Mouse (Mus musculus) frontal cortex, postnatal 14 days (tissue): ENCODE measurements around the gene Pin1.
"Not testable (repeated sequence)": the region's sequence is repeated elsewhere in the genome, so short reads cannot be mapped to it uniquely, and the experiment has no call there.

Experiments used
- DNase-seq, 2 experiments: peaks; one replicate each; pipeline ENCODE4 v3.0.0; 2022; ENCODE audit warnings: low spot score in 2 of 2

Pin1 gene

DNA sequence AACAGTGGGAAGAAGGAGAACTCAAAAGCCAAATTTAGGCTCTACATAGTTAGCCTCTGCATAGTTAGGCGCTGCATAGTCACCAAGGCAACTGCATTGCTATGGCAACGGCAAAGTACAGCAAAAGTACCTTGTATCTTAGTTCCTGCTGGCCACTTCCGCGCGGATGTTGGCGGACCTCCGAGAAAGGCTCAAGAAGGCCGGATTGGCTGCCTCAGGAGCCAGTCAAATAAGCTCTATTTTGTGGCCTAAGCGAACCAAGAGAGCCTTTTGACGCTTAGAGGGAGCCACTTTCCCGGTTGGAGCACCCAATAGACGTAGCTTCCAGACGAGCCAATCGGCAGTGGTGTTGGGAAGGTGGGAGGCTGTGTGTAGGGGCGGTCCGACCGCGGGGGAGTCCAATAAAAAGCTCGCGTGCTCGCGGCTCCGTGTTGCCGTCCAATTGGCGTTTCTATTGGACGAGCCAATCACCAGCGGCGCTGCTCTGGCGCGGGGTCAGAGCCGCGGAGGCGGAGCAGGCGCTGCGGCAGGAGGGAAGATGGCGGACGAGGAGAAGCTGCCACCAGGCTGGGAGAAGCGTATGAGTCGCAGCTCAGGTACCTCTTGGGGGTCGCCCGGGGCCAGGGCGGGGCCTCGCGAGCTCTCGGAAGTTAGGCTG, at the start of gene Pin1:
Gene Pin1 (plus strand): TSS at position 494 of the 658 bp plus-strand sequence.
- peak; percentile 98 to 99 for DNase-seq

DNA sequence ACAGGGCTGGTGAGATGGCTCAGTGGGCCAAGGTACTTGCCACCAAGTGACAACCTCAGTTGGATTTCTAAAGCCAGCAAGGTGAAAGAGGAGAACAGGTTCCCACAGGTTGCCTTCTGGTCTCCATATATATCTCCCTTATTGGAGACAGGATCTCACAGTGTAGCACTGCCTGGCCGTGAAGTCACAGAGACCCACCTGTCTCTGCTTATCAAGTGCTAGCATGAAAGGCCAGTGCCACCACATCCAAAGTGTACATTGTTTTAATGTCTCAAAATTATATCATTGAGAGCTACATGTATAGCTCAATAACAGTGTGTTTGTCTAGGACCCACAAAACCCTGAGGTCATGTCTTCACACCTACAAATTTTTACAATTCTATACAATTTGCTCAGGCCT, 45.6 kb upstream of the Pin1 start:
- no peak for DNase-seq

DNA sequence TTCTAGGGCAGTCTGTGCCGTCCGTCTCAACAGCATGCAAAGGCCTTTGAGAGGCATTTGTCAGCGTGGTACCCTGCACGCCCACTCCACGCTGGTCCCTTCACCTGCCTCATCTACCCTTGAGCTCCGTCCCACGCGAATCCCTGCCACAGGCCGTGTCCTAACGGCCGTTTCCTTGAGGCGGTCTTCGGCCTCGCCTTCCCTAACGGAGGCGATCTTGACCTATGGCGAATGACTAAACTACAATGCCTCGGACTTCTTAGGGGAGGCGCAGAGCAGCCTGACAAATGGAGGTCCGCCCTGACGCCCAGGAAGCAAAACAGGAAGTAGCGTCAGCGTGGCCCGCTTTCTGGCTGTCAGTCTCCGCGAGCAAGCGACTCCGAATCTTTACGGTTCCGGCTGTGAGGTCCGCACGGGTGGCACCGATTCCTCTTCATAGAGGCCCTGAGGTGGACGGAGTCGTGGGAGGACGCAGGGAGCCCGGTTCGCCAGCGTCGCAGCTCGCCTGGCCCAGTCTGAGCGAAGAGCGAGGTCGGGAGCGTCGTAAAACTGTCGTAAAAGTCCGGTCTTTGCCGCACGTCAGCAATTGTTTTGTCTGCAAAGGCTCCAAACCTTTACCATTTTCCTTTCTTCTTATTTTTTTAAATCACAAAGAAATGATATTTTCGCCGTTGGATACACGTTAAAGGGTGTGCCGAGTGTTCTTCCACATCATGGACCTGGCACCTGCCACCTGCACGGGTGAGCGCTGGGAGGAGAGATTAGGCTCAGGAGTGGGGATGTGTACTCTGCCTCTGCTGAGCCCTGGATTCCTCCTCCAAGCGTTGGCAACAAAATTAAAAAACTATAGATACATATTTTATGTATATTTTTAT, 44.6 kb upstream of the Pin1 start:
- peak; percentile 77 to 81 for DNase-seq

DNA sequence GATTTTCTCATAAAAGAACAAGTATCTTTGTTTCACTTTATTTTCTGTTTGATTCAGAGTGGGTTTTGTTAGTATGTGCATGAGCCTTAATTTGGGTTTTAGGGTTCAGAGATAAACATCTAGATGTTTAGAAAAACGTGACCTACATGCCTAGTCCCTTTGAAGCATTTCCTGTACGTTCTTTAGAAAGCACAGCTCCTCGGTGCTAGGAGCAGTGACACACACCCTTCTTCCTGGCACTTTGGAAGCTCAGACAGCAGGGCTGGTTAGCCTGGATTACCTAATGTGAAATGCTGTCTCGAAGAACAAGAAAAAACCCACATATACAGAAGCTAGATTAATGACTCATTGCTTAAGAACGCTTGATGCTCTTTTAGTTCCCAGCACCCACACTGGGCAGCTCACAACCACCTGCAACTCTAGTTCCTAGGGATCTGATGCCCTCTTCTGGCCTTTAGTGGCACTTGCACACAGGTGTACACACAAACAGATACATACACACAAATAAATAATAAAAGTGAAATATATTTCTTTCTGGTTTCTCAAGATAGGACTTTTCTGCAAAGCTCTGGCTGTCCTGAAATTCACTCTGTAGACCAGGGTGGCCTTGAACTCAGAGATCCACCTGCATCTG, 41.9 kb upstream of the Pin1 start:
- no peak for DNase-seq

DNA sequence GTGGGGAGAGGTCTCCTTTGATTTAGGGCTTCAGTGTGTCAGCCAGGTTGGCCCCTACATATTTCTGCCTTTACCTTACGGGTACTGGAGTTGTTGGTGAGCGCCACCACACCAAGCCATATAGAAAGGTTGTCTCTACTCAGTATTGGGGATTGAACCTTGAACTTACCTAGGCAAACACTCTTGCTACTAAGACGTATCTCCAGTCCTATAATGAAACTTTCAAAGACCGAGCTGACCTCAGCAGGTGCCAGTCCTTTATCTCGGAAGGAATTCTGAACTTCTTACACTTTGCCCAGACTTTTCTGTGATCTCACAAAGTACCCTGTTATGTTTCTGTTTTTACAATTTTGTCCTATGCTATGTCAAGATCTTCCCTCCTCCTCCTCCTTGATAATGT, 39.9 kb upstream of the Pin1 start:
- no peak for DNase-seq

DNA sequence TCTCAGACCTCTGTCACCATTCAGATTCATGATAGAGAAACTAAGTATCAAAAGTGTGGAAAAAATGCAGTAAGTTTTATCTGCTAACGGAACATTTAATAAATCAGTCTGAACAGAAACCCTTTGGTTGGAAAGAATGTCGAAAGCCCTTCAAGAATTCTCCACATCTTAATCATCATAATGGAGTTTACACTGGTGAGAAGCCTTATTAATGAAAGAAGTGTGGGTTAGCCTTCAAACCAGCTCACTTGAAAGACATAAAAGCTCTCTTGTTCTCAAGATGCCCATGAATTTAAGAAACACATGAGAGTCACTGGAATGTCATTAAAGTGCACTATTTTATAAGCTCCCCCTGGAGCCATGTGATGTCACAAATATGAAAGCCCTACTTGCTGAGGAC, 35.2 kb upstream of the Pin1 start:
- no peak for DNase-seq

DNA sequence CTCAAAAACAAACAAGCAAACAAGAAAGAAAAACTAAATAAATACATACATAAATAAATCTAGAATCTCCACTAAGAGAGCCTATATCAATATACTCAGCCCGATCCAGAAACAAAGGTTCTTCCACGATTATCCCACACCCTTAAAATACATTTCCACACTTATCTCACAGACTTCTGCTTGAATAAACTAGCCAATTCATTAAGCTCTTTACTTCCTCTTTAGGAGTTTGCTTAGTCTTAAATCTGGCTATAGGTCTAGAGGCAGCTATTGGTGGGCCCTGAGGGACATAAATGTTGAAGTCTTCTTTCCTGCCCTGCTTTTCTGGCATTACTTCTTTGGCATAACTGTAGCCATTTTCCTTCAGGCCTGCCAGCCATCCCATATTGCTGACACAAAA, 20.6 kb upstream of the Pin1 start:
- no peak for DNase-seq

DNA sequence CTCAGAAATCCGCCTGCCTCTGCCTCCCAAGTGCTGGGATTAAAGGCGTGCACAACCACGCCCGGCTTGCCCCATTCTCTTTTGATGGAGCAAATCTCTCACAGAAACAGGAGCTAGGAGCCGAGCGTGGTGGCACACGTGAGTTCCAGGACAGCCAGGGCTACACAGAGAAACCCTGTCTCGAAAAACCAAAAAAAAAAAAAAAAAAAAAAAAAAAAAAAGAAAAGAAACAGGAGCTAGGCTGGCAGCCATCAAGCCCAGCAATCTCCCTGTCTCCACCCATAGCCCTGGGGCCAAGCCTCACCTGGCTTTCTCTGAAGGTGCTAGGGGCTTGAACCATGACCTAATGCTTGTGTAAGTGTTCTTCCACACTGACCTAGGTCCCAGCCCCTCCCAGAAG, 16.2 kb upstream of the Pin1 start:
- DNase-seq: not testable (repeated sequence)

DNA sequence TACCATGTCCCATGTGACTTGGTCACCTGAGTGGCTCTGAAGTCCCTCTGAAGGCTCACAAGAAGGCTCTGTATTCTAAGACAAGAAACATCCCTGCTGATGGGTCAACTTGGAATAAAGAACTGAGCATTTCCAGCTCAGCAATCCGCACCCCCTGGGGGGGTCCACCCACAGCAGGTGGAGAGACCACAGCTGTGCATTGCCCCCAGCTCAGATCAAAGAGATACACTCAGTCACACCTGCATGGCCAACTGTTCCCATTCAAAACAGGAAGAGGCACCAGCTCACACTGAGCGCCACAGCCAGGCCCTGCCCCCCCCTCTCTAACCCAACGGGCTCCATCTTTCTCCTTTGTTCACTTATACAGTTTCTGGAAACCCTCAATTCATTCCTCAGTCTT, 15.6 kb upstream of the Pin1 start:
- no peak for DNase-seq

DNA sequence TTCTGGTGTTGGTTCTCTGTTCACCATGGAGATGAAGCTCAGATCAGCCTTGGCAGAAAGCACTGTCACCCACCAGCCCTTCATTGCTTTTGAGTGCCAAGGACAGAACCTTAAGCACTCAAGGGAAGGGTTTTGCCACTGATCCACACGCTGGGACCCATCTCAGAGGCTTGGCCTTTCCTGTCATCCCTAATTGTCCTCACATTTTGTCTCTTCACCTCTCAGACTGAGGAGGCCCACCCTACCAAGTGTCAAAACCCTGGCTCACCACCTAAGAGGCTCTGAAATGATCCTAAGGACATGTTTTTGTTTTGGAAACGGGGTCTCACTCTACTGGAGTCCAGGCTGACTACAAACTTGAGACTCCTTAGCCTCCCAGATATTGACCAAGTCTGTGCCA, 15.1 kb upstream of the Pin1 start:
- no peak for DNase-seq

DNA sequence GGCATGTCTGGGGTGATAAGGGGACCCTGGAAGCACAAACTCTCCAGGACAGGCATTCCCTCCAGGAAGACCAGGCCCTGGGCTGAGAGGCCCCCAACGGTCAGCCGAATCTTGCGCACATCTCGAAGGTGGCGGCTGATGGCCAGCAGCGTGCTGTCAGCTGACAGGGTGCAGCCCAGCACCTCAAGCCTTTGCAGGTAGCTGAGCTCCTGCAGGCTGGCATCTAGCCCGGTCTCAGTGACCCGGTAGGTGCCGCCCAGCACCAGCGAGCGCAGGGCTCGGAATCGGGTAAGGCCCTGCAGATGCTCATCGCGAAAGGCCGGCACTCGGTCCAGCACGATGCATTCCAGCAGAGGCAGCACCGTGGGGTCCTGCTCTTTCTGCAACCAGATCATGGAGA, 13.3 kb upstream of the Pin1 start:
- no peak for DNase-seq

DNA sequence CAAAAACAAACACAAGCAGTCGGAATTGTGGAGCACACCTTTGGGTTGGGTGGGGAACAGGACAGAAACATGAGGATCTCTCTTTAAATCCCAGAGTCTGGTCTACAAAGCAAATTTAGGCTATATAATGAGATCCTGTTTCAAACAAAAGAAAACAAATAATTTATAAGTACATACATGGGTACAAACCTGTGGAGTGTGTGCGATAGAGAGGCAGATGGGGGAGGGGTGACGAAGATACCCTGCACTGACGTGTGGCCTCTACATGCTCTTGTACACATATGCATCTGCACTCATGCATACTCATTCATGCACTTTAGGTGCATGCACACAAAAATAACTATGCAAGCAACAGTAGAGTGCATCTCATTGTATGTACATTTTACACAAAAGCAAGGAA, 12.4 kb upstream of the Pin1 start:
- DNase-seq: no peak

DNA sequence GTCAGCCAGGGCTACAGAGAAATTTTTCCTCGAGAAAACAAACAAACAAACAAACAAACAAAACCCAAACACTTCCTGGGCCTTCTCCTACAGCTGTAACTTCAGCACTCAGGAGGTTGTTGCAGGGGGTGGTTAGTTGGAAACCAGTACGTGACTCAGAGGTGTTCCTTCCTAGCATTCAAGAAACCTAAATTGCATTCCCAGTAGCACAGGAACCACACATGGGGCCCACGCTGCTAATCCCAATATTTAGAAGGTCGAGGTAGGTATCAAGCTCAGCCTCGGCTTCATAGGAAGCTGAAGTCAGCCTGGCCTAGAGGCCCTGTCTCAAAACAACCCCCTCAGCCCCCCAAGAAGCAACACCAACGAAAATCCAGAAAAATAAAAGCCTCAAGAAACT, 10.4 kb upstream of the Pin1 start:
- no peak for DNase-seq

DNA sequence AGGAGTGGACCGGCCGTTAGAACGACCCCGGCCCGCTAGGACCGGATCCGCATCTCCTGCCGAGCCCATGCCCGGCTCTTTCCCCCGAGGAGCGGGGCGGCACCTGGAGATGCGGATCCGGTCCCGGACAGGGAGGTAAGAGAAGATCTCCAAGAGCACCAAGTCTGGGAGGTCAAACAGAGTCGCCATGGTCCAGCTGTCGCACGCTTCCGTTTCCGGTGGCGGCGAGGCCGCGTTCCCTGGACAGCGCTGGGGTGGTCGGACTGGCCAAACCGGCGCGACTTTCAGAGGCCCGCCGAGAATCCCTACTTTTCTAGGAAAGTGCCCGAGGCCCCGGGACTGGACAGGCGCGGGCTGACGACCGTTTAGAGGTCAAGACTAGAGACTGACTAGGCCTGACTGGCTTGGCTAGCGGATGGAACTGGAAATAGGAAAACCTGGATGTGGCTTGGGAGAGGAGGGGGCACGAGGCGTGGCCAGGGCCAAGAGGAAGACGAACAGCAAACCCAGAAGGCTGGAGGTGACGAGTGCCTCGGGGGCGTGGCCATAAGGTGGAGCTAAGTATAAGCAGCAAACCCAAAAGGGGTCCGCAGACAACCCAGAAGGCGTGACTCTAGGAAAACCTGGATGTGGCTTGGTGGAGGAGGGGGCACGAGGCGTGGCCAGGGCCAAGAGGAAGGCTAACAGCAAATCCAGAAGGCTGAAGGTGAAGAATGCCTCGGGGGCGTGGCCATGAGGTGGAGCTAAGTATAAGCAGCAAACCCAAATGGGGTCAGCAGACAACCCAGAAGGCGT, 9.6 kb upstream of the Pin1 start, which contains the start of gene Ubl5:
Gene Ubl5 (plus strand): TSS at position 778 of the 795 bp plus-strand sequence.
- DNase-seq: peak; percentile 69 to 81

DNA sequence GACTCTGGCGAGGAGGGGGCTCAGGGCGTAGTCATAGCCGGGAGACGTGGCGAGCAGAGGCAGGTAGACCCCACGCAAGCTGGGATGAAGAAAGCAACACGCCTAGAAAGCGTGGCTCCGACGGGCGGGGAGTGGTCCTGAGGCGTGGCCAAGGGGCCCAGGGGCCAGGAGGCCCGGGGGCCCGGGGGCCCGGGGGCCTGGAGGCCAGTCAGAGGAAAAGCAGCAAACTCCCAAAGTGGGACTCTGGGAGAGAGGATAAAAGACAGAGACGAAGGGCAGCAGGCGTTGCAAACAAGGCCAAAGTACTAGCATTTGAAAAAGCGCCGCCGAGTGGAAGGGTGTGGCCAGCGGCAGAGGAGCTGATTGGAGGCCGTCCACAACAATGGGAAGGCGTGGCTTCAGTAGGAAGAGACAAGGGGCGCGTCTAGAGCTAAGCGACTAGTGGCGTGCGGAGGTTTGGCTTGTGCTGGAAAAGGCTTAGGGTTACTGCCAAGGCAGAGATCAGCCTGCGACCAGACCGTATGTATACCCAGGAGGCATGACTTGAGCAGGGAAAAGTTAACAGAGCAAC, 8.9 kb upstream of the Pin1 start:
- peak; percentile 63 to 65 for DNase-seq

DNA sequence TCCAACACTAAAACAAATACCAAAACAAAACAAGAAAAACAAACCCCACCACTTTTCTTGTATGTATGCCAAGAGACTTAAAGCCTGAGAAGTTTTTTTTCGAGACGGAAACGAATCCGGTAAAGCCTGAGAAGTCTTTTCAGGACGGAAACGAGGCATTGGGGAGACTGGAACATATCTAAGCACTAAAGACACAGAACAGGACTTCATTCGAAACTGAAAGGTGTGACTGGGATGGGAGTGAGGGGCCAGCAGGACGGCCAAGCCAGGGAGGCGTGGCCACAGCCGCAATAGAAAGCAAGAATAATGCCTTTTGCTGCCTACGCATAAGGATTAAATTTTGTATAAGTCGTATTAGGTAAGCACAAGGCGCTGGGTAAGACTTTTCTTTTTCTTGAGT, 8.1 kb upstream of the Pin1 start:
- DNase-seq: no peak

DNA sequence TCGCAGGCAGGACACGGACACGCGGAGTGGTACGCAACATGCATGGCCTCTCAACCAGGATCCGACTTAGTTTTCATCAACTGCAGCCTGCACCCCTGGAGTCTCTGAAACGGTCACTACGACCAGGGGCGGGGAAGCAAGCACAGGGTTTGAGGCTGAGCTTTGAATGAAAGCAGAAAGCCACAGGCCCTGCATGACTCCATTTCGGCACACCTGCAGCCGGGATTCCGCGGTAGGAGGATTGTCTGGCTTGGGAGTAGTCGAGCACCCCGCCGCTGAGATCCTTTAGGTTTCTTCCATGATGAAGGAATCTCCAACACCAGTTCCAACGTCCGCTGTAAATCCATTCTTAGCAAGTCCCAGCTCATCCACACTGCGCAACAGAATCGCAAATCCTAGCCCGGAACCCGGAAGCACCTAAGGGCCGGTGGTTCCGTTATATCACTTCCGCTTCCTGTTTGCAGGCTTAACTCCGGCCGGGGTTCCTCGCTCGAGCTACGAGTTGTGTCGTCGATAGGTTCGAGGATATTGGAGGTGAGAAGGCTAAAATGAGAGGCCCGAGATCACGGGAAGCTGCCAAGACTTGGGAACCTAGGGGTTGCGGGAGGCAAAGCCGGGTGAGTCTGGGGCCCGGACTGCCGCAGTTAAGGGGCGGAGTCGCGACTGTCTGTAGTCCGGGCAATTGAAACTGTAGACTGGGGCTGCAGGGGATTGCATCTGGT, 7.4 kb upstream of the Pin1 start, which contains the start of gene Fbxl12:
Gene Fbxl12 (minus strand): TSS at position 408 of the 722 bp plus-strand sequence.
- peak; percentile 64 to 67 for DNase-seq

DNA sequence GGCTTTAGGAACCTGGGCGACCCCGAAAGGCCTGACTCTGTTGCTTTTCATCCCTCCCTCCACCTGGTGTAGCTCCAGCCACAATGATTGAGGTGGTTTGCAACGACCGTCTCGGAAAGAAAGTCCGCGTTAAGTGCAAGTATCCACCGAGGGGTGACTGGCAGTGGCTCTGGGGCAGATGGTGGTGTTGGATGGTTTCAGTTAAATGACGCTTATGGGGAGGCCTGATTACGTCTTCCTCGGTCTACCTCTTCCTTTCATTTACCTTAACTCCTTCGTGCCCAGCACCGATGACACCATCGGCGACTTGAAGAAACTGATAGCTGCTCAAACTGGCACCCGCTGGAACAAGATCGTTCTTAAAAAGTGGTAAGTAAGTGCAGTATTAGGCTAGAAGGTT, 6.8 kb upstream of the Pin1 start:
- DNase-seq: no peak

DNA sequence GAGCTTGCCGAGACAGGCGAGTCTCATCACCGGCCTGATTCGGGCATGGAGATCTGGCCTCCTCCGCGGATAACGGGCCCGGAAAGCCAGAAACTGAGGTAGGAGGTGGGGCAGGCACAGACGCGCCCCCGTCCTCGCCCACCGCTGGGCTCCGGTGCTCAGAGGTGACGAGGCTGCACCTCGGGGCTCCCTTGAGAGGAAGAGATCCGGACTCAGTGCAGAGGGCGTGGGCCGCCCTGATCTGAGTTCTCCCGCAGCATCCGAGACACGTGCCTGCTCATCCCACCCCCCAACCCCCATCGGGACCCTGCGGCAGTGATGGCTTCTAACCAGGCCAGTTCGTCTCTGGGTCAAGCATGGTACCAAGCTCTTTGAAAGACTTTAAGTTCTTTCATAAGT, 364 bp downstream of the Pin1 start:
- no peak for DNase-seq

DNA sequence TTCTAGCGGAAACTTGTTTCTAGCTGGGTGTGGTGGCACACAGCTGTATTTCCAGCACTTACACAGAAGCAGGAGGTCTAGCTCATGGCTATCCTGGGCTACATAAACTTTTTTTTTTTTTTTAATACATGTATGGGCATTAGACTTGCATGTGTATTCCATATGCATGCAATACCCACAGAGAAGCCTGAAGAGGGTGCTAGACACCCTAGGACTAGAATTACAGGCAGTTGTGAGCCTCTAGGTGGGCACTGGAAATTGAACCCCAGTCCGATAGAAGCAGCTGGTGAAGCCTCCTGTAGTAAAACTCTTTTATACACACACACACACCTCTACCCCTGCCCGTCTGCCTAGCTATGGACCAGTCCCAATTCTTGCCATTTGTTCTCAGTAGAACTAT, 2.0 kb downstream of the Pin1 start:
- DNase-seq: no peak

DNA sequence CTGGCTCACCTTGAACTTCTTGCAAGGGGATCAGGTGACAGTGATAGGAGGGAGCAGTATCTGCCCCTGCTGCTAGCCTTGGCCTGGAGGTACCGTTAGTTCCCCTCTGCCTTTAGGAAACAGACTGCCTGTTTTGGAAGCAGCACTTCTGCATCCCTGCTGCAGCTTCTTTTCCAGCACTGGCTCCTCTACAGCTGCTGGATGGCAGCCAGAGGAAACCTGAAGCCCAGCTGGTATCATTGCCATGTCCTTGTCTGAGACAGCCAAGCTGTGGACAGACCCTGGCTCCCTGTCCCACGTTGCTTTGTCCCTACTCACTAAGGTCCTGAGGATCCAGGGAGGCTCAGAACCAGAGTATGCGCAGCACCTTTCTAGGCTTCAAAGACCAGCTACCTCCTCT, 5.7 kb downstream of the Pin1 start:
- no peak for DNase-seq
